Mouse (Mus musculus) olfactory bulb, adult 2 months (tissue): ENCODE results near the gene Clasrp. TPM values are rescaled to one million over a fixed set of nuclear protein-coding genes. Genes with fewer than 3 reads are reported as not detected.
A peak's percentile ranks its signal among the peaks of the same experiment; 100 is the strongest.

Experiments used
- H3K27ac ChIP-seq: fragments of 200-500 bp; 2 replicates; pipeline ENCODE4 v1.5.1; 2012; ENCODE audit warnings: low read depth, low read length; ENCODE audit not compliant: insufficient read depth
- H3K4me1 ChIP-seq: fragments of 200-500 bp; 2 replicates; pipeline ENCODE4 v1.6.1; 2012; ENCODE audit warnings: low read length; ENCODE audit not compliant: control insufficient read depth, insufficient read depth
- H3K4me3 ChIP-seq: fragments of 200-500 bp; 2 replicates; pipeline ENCODE4 v1.5.1; 2012; ENCODE audit warnings: mild to moderate bottlenecking, low read depth, low read length, moderate library complexity; ENCODE audit not compliant: insufficient read depth
- CTCF ChIP-seq: fragments of 200-500 bp; IDR thresholded peaks from 2 replicates; pipeline ENCODE4 v1.5.1; 2012; ENCODE audit warnings: low read depth, mild to moderate bottlenecking, low read length, moderate library complexity; ENCODE audit not compliant: insufficient read depth
- POLR2A ChIP-seq: fragments of 200-500 bp; IDR thresholded peaks from 2 replicates; pipeline ENCODE4 v1.6.1; 2012; ENCODE audit warnings: mild to moderate bottlenecking, low read depth, low read length, moderate library complexity; ENCODE audit not compliant: insufficient read depth
- WGBS: fragments of 180-500 bp; shearing (Covaris S2); methylation state at CpG from one replicate; pipeline ENCODE4 v1.1.7; 2018; 5-methylcytosine and 5-hydroxymethylcytosine counted together
- polyA plus RNA-seq: library from polyadenylated mRNA; stranded (reverse); fragments of >200 nt; gene quantifications from 2 replicates; pipeline ENCODE4 v1.2.4, GENCODE M21; 2012; ENCODE audit warnings: low replicate concordance; ENCODE audit not compliant: missing spikeins, insufficient read depth, insufficient read length

The Clasrp gene
- polyA plus RNA-seq, 1 experiment, result not detected

GRCm38 (mm10) chr7:19558965-19559364 lies 45.3 kb downstream of the Clasrp start:
- WGBS, result 42% methylated on average over 2 of the region's 2 CpGs
- TF ChIP-seq CTCF, result no peak
- no peak for TF ChIP-seq POLR2A
- no peak overlapping the region for H3K4me3 ChIP-seq
- 0 out of 2 replicates have a peak overlapping the region, but pooled peaks have one; percentile 2 for H3K27ac ChIP-seq
- peaks cover 56% of the 10 kb centered on the region for H3K4me1 ChIP-seq

DNA sequence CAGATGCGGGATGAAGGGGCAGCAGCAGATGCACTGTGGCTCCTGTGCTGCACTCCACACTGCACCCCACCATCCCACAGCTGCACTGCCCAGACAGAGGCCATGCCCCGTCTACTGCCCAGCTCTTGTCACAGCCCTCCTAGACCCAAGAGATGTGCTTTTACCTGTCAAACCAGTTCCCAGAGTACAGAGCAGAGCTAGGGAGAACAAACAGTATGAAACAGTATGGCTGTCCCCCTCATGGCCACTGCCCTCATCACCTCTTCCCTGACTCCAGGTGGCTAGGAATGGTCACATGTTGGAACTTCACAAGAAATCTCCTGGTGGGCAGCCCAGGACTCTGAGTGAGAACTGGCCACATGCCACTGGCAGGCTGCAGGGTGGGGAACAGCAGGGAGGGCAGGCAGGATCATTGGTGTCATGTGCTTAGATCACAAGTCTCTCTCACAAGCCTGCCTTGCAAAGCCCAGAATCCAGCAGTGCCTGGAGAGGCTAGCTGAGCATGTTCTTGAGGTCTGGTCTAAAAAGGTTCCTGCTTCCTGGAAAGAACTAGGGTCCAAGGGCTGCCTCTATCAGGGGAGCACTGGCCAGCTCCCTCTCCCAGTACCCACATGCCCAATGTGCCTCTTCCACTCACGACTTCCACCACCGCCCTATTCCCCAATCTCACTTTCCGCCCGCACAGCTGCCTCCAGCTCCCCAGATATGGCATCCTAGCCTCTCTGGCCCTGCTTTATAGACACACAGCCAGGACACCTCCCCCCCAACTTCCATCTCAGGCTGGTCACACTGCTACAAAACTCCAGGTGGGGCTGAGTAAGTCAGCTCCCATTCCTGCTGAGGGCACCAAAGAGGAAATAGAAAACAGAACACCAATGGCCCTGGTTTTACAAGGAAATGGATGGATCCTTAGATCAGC lies 46.0 kb downstream of the Clasrp start:
- Histone ChIP-seq H3K27ac (0 out of 2 replicates have a peak overlapping the region, but pooled peaks have one; percentile 2), H3K4me3 (no peak overlapping the region), H3K4me1 (peaks cover 60% of the 10 kb centered on the region)
- TF ChIP-seq POLR2A (no peak), CTCF (no peak)
- WGBS, result 65% methylated on average over 6 of the region's 6 CpGs

GRCm38 (mm10) chr7:19557086-19557485 lies 47.2 kb downstream of the Clasrp start:
- H3K4me1 ChIP-seq, result peaks cover 67% of the 10 kb centered on the region
- WGBS, result 87% methylated on average over 2 of the region's 2 CpGs
- no peak overlapping the region for H3K4me3 ChIP-seq
- TF ChIP-seq CTCF (no peak), POLR2A (no peak)
- H3K27ac ChIP-seq, result no peak overlapping the region

GRCm38 (mm10) chr7:19554168-19554567 lies 50.1 kb downstream of the Clasrp start:
- Histone ChIP-seq H3K4me3 (no peak overlapping the region), H3K27ac (peak overlapping the region; percentile 81), H3K4me1 (peaks cover 62% of the 10 kb centered on the region)
- TF ChIP-seq CTCF (no peak), POLR2A (no peak)
- 10% methylated on average over 1 of the region's 1 CpGs for WGBS

GRCm38 (mm10) chr7:19552443-19552842 lies 51.8 kb downstream of the Clasrp start:
- Histone ChIP-seq H3K4me3 (no peak overlapping the region), H3K4me1 (peaks cover 53% of the 10 kb centered on the region), H3K27ac (no peak overlapping the region)
- WGBS, result 69% methylated on average over 2 of the region's 2 CpGs
- TF ChIP-seq POLR2A (no peak), CTCF (no peak)

DNA sequence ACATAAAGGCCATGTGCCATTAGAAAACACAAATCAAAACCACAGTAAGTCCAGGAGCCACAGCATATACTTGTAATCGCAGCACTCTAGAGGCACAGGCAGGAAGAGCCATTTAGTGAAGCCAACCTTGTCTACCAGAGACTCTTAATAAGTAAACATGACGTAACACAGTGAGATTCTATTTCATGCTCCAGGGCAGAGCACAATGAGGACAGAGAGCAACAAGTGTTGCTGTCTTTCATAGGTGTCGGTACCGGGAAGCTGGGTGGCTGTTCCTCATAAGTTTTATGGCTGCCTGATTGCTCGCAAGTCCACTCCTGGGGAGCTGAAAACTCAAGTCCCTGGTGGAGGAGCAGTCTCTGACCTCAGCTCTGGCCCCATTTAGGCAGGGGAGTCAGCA lies 52.7 kb downstream of the Clasrp start:
- H3K4me1 ChIP-seq, result peaks cover 48% of the 10 kb centered on the region
- 79% methylated on average over 5 of the region's 5 CpGs for WGBS
- no peak overlapping the region for H3K4me3 ChIP-seq
- H3K27ac ChIP-seq, result no peak overlapping the region
- TF ChIP-seq CTCF, result no peak
- TF ChIP-seq POLR2A, result no peak

GRCm38 (mm10) chr7:19549394-19549793 lies 54.9 kb downstream of the Clasrp start:
- 94% methylated on average over 10 of the region's 10 CpGs for WGBS
- TF ChIP-seq CTCF (no peak), POLR2A (no peak)
- peaks cover 48% of the 10 kb centered on the region for H3K4me1 ChIP-seq
- H3K4me3 ChIP-seq, result no peak overlapping the region
- no peak overlapping the region for H3K27ac ChIP-seq

GRCm38 (mm10) chr7:19547344-19547969 lies 56.8 kb downstream of the Clasrp start:
- Histone ChIP-seq H3K27ac (no peak overlapping the region), H3K4me1 (peaks cover 35% of the 10 kb centered on the region), H3K4me3 (no peak overlapping the region)
- TF ChIP-seq CTCF, result no peak
- no peak for TF ChIP-seq POLR2A
- 48% methylated on average over 2 of the region's 2 CpGs for WGBS

DNA sequence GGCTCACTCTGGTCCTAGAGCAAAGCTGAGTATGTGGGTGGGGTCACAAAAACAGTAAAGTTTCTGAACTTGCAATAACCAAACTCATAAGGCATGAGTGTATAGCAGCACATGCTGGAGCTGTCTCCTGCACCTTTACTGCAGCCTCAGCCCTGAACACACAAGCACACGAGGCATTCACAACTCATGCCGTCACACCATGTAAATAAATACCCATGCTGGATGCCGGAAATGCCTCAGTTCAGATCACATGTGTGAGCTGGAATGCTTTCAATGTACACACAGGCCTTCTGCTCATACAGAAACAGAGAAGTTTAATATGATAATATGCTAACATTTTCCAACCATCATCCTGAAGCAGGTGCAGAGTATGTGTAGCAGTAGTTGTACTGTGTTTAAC lies 58.3 kb downstream of the Clasrp start:
- Histone ChIP-seq H3K4me3 (no peak overlapping the region), H3K4me1 (peaks cover 41% of the 10 kb centered on the region), H3K27ac (no peak overlapping the region)
- TF ChIP-seq CTCF (no peak), POLR2A (no peak)
- WGBS, result 27% methylated on average over 3 of the region's 3 CpGs
